Mouse (Mus musculus) ES-Bruce4 (cell line): ENCODE measurements at regions not wholly inside any gene's neighbourhood (a gene's known extent, or its start where the extent isn't known, plus 50 kb on each side); places are given as distances from the start of the nearest gene placed in this dataset.

Experiments used
- H3K27ac ChIP-seq: 2 replicates; pipeline ENCODE4 v1.5.1; 2012; ENCODE audit warnings: low read length, inconsistent platforms; ENCODE audit not compliant: insufficient read depth
- H3K27me3 ChIP-seq: 2 replicates; pipeline ENCODE4 v1.6.1; 2012; ENCODE audit warnings: mild to moderate bottlenecking, low read length, inconsistent platforms; ENCODE audit not compliant: control insufficient read depth, poor library complexity, insufficient read depth, severe bottlenecking
- H3K36me3 ChIP-seq: 2 replicates; pipeline ENCODE4 v1.6.1; 2012; ENCODE audit warnings: inconsistent platforms, mild to moderate bottlenecking, low read length, moderate library complexity; ENCODE audit not compliant: control insufficient read depth, poor library complexity, insufficient read depth, severe bottlenecking
- H3K4me1 ChIP-seq: one replicate; pipeline ENCODE4 v1.8.1; 2011; ENCODE audit warnings: low read length; ENCODE audit not compliant: control insufficient read depth, insufficient read depth
- H3K4me3 ChIP-seq: 2 replicates; pipeline ENCODE4 v1.5.1; 2011; ENCODE audit warnings: low read depth, mild to moderate bottlenecking, low read length
- H3K9ac ChIP-seq: 2 replicates; pipeline ENCODE4 v1.6.1; 2012; ENCODE audit warnings: low read depth, mild to moderate bottlenecking, inconsistent platforms; ENCODE audit not compliant: poor library complexity, severe bottlenecking
- H3K9me3 ChIP-seq: replicated peaks from 2 replicates; pipeline ENCODE4 v1.6.1; 2012; ENCODE audit warnings: mild to moderate bottlenecking, low read length, inconsistent platforms; ENCODE audit not compliant: control insufficient read depth, poor library complexity, insufficient read depth, severe bottlenecking
- CTCF ChIP-seq: IDR thresholded peaks from one replicate; pipeline ENCODE4 v1.8.1; 2011; ENCODE audit warnings: low read depth, low read length
- EP300 ChIP-seq: IDR thresholded peaks from 2 replicates; pipeline ENCODE4 v1.6.1; 2011; ENCODE audit warnings: low read depth, low read length; ENCODE audit not compliant: insufficient read depth
- POLR2A ChIP-seq: IDR thresholded peaks from one replicate; pipeline ENCODE4 v1.8.1; 2011; ENCODE audit warnings: low read length; ENCODE audit not compliant: insufficient read depth

GRCm38 (mm10) chr5:81969685-81970524 lies 950.0 kb downstream of the Adgrl3 start:
- TF ChIP-seq POLR2A (no peak), EP300 (no peak), CTCF (no peak)

GRCm38 (mm10) chr5:81970525-81971011 lies 950.6 kb downstream of the Adgrl3 start:
- H3K9me3 ChIP-seq = no peaks in the 10 kb centered on the region
- H3K9ac ChIP-seq = no peak overlapping the region
- TF ChIP-seq POLR2A (no peak), CTCF (no peak), EP300 (no peak)
- no peak overlapping the region for H3K27ac ChIP-seq
- no peaks in the 10 kb centered on the region for H3K27me3 ChIP-seq
- no peak overlapping the region for H3K4me3 ChIP-seq
- H3K4me1 ChIP-seq = no peaks in the 10 kb centered on the region
- no peaks in the 10 kb centered on the region for H3K36me3 ChIP-seq

More at GRCm38 (mm10) chr5:81969685-81970524, 950.0 kb downstream of the Adgrl3 start:
- Histone ChIP-seq H3K36me3 (no peaks in the 10 kb centered on the region), H3K4me1 (no peaks in the 10 kb centered on the region), H3K27ac (no peak overlapping the region), H3K9ac (no peak overlapping the region), H3K27me3 (no peaks in the 10 kb centered on the region), H3K9me3 (no peaks in the 10 kb centered on the region), H3K4me3 (no peak overlapping the region)

- TF ChIP-seq POLR2A (no peak), EP300 (no peak), CTCF (no peak)
- Histone ChIP-seq H3K36me3 (no peaks in the 10 kb centered on the region), H3K27me3 (no peaks in the 10 kb centered on the region), H3K9ac (no peak overlapping the region), H3K27ac (no peak overlapping the region), H3K9me3 (no peaks in the 10 kb centered on the region), H3K4me3 (no peak overlapping the region), H3K4me1 (no peaks in the 10 kb centered on the region)
Observed at GRCm38 (mm10) chr5:81976515-81976914, 956.6 kb downstream of the Adgrl3 start.

GRCm38 (mm10) chr5:81983351-81983750 lies 963.4 kb downstream of the Adgrl3 start:
- no peak overlapping the region for H3K9ac ChIP-seq
- no peak overlapping the region for H3K4me3 ChIP-seq
- TF ChIP-seq POLR2A = no peak
- TF ChIP-seq CTCF = no peak
- TF ChIP-seq EP300 = no peak
- no peaks in the 10 kb centered on the region for H3K27me3 ChIP-seq
- H3K4me1 ChIP-seq = no peaks in the 10 kb centered on the region
- H3K27ac ChIP-seq = no peak overlapping the region
- no peaks in the 10 kb centered on the region for H3K36me3 ChIP-seq
- no peaks in the 10 kb centered on the region for H3K9me3 ChIP-seq

GRCm38 (mm10) chr5:81988069-81988468 lies 968.1 kb downstream of the Adgrl3 start:
- TF ChIP-seq CTCF = no peak
- TF ChIP-seq POLR2A = no peak
- no peak for TF ChIP-seq EP300
- no peak overlapping the region for H3K4me3 ChIP-seq
- H3K27me3 ChIP-seq = no peaks in the 10 kb centered on the region
- no peak overlapping the region for H3K27ac ChIP-seq
- H3K4me1 ChIP-seq = no peaks in the 10 kb centered on the region
- H3K9me3 ChIP-seq = no peaks in the 10 kb centered on the region
- no peak overlapping the region for H3K9ac ChIP-seq
- no peaks in the 10 kb centered on the region for H3K36me3 ChIP-seq

- H3K4me3 ChIP-seq = no peak overlapping the region
- H3K27me3 ChIP-seq = no peaks in the 10 kb centered on the region
- no peaks in the 10 kb centered on the region for H3K9me3 ChIP-seq
- no peaks in the 10 kb centered on the region for H3K4me1 ChIP-seq
- H3K9ac ChIP-seq = no peak overlapping the region
- H3K36me3 ChIP-seq = no peaks in the 10 kb centered on the region
- TF ChIP-seq POLR2A (no peak), CTCF (no peak), EP300 (no peak)
- no peak overlapping the region for H3K27ac ChIP-seq
Observed at GRCm38 (mm10) chr5:82007955-82008354, 988.0 kb downstream of the Adgrl3 start.
